Mouse (Mus musculus): ENCODE measurements around the gene Ppm1h. TPM values are rescaled to one million over a fixed set of nuclear protein-coding genes. Genes with fewer than 3 reads are reported as not detected.

The Ppm1h gene
- polyA plus RNA-seq, 1 experiment from 2014 or later, result 20.3 TPM

GRCm38 (mm10) chr10:122845471-122845870 lies 166.9 kb downstream of the Ppm1h start:
- Histone ChIP-seq H3K27me3 (no peaks in the 10 kb centered on the region), H3K4me2 (no peak overlapping the region)
- WGBS, result 38% methylated on average over 7 of the region's 7 CpGs

GRCm38 (mm10) chr10:122846476-122846875 lies 167.9 kb downstream of the Ppm1h start:
- 97% methylated on average over 1 of the region's 1 CpGs for WGBS
- H3K27ac ChIP-seq, result no peak overlapping the region
- H3K4me1 ChIP-seq (replicated peaks), result peaks cover 10% of the 10 kb centered on the region
- no peak for ATAC-seq (ENCODE audit: low FRiP score)
- no peak overlapping the region for H3K9ac ChIP-seq
- no peak overlapping the region for H3K4me3 ChIP-seq
- H3K27me3 ChIP-seq, result no peaks in the 10 kb centered on the region
- H3K9me3 ChIP-seq, result no peaks in the 10 kb centered on the region
- no peaks in the 10 kb centered on the region for H3K36me3 ChIP-seq
- no peak overlapping the region for H3K4me2 ChIP-seq

More at GRCm38 (mm10) chr10:122845471-122845870, 166.9 kb downstream of the Ppm1h start:
- Histone ChIP-seq H3K4me3 (no peak overlapping the region), H3K27ac (peak overlapping the region; percentile 61), H3K9ac (no peak overlapping the region), H3K9me3 (peaks cover 6% of the 10 kb centered on the region; the same call in 1 of the 2 replicates), H3K36me3 (no peaks in the 10 kb centered on the region), H3K4me1 (replicated peaks) (peaks cover 10% of the 10 kb centered on the region)
- no peak for ATAC-seq (ENCODE audit: low FRiP score)

- Histone ChIP-seq H3K36me3 (no peaks in the 10 kb centered on the region), H3K27me3 (no peaks in the 10 kb centered on the region), H3K27ac (no peak overlapping the region), H3K9ac (no peak overlapping the region), H3K9me3 (no peaks in the 10 kb centered on the region), H3K4me3 (no peak overlapping the region), H3K4me1 (replicated peaks) (peaks cover 10% of the 10 kb centered on the region), H3K4me2 (no peak overlapping the region)
- ATAC-seq (ENCODE audit: low FRiP score), result no peak
- WGBS, result 86% methylated on average over 2 of the region's 2 CpGs
Observed at GRCm38 (mm10) chr10:122848020-122848457, 169.5 kb downstream of the Ppm1h start.

GRCm38 (mm10) chr10:122851267-122852160 lies 173.0 kb downstream of the Ppm1h start:
- Histone ChIP-seq H3K36me3 (no peaks in the 10 kb centered on the region), H3K4me2 (no peak overlapping the region), H3K27ac (no peak overlapping the region), H3K9ac (no peak overlapping the region), H3K9me3 (no peaks in the 10 kb centered on the region), H3K4me3 (no peak overlapping the region), H3K27me3 (no peaks in the 10 kb centered on the region), H3K4me1 (replicated peaks) (peaks cover 11% of the 10 kb centered on the region)
- WGBS, result 92% methylated on average over 16 of the region's 16 CpGs
- ATAC-seq (ENCODE audit: low FRiP score), result no peak

- Histone ChIP-seq H3K4me2 (no peak overlapping the region), H3K27me3 (no peaks in the 10 kb centered on the region), H3K9ac (no peak overlapping the region), H3K4me1 (replicated peaks) (peaks cover 16% of the 10 kb centered on the region), H3K9me3 (no peaks in the 10 kb centered on the region), H3K36me3 (no peaks in the 10 kb centered on the region), H3K27ac (no peak overlapping the region), H3K4me3 (no peak overlapping the region)
- WGBS, result 83% methylated on average over 6 of the region's 6 CpGs
- no peak for ATAC-seq (ENCODE audit: low FRiP score)
Observed at GRCm38 (mm10) chr10:122854571-122854970, 176.0 kb downstream of the Ppm1h start.

GRCm38 (mm10) chr10:122855149-122855548 lies 176.6 kb downstream of the Ppm1h start:
- Histone ChIP-seq H3K4me2 (no peak overlapping the region), H3K36me3 (no peaks in the 10 kb centered on the region), H3K4me3 (no peak overlapping the region), H3K9ac (no peak overlapping the region), H3K4me1 (replicated peaks) (peaks cover 17% of the 10 kb centered on the region), H3K9me3 (no peaks in the 10 kb centered on the region), H3K27ac (no peak overlapping the region), H3K27me3 (no peaks in the 10 kb centered on the region)
- ATAC-seq (ENCODE audit: low FRiP score), result no peak
- WGBS, result 71% methylated on average over 4 of the region's 4 CpGs

- ATAC-seq (ENCODE audit: low FRiP score), result no peak
- Histone ChIP-seq H3K27ac (peak overlapping the region; percentile 45), H3K9ac (no peak overlapping the region), H3K27me3 (no peaks in the 10 kb centered on the region), H3K4me1 (replicated peaks) (peaks cover 17% of the 10 kb centered on the region), H3K4me3 (no peak overlapping the region), H3K9me3 (no peaks in the 10 kb centered on the region), H3K36me3 (no peaks in the 10 kb centered on the region), H3K4me2 (no peak overlapping the region)
- WGBS, result 76% methylated on average over 17 of the region's 17 CpGs
Observed at GRCm38 (mm10) chr10:122856040-122856764, 177.6 kb downstream of the Ppm1h start.

- H3K27me3 ChIP-seq, result no peaks in the 10 kb centered on the region
- H3K4me2 ChIP-seq, result no peak overlapping the region
- peaks cover 21% of the 10 kb centered on the region for H3K4me1 ChIP-seq (replicated peaks)
- no peaks in the 10 kb centered on the region for H3K36me3 ChIP-seq
- no peaks in the 10 kb centered on the region for H3K9me3 ChIP-seq
- no peak overlapping the region for H3K27ac ChIP-seq
- no peak for ATAC-seq (ENCODE audit: low FRiP score)
- WGBS, result 91% methylated on average over 15 of the region's 15 CpGs
- no peak overlapping the region for H3K9ac ChIP-seq
- no peak overlapping the region for H3K4me3 ChIP-seq
Observed at GRCm38 (mm10) chr10:122857155-122857554, 178.6 kb downstream of the Ppm1h start.

GRCm38 (mm10) chr10:122858904-122859641 lies 180.5 kb downstream of the Ppm1h start:
- Histone ChIP-seq H3K27ac (peak overlapping the region; percentile 55; the same call in 1 of the 2 replicates), H3K36me3 (no peaks in the 10 kb centered on the region), H3K4me1 (replicated peaks) (peaks cover 29% of the 10 kb centered on the region), H3K9me3 (no peaks in the 10 kb centered on the region), H3K4me2 (no peak overlapping the region), H3K9ac (no peak overlapping the region), H3K27me3 (no peaks in the 10 kb centered on the region), H3K4me3 (no peak overlapping the region)
- no peak for ATAC-seq (ENCODE audit: low FRiP score)
- 78% methylated on average over 8 of the region's 8 CpGs for WGBS

GRCm38 (mm10) chr10:122859642-122859997 lies 181.1 kb downstream of the Ppm1h start:
- no peaks in the 10 kb centered on the region for H3K27me3 ChIP-seq
- H3K9me3 ChIP-seq, result no peaks in the 10 kb centered on the region
- peak overlapping the region; percentile 55; the same call in 1 of the 2 replicates for H3K27ac ChIP-seq
- no peak for ATAC-seq (ENCODE audit: low FRiP score)
- H3K9ac ChIP-seq, result no peak overlapping the region
- no peaks in the 10 kb centered on the region for H3K36me3 ChIP-seq
- H3K4me1 ChIP-seq (replicated peaks), result peaks cover 29% of the 10 kb centered on the region
- H3K4me2 ChIP-seq, result no peak overlapping the region
- 64% methylated on average over 8 of the region's 8 CpGs for WGBS
- no peak overlapping the region for H3K4me3 ChIP-seq

GRCm38 (mm10) chr10:122860076-122860475 lies 181.5 kb downstream of the Ppm1h start:
- Histone ChIP-seq H3K4me1 (replicated peaks) (peaks cover 29% of the 10 kb centered on the region), H3K9ac (no peak overlapping the region), H3K9me3 (no peaks in the 10 kb centered on the region), H3K36me3 (no peaks in the 10 kb centered on the region), H3K27me3 (no peaks in the 10 kb centered on the region), H3K4me2 (no peak overlapping the region), H3K4me3 (no peak overlapping the region), H3K27ac (no peak overlapping the region)
- no peak for ATAC-seq (ENCODE audit: low FRiP score)
- 53% methylated on average over 7 of the region's 7 CpGs for WGBS
